Mouse (Mus musculus): ENCODE data around the gene Cspg5. TPM values are rescaled to one million over a fixed set of nuclear protein-coding genes. Genes with fewer than 3 reads are reported as not detected.

Gene Cspg5
- polyA plus RNA-seq, 1 experiment from 2014 or later = 5.1 TPM

DNA sequence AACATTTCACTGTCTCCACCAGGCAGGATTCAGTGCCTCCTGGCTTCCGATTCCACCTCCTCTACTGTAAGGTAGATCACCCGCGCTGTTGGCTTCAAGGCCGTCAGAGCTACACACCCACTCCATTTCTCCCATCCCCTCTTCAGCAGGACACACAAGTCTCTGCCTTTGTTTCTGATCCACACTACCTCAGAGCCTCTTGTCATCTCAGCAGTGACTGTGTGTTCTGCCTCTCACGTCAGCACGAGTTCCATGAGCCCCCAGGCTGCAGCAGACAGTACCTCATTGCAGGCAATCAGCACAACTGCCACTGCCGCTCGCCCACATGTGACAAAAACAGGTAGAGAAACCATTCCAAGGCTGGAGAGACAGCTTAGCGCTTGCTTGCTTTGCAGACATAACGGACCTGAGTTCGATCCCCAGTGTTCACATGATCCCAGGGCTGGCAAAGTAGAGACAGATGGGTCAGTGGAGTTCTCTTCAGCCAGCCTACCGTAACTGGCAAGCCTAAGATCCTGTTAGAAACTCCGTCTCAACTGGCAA, 50.4 kb downstream of the Cspg5 start:
- Histone ChIP-seq H3K4me1 (no peaks in the 10 kb centered on the region), H3K4me3 (replicated peaks) (no peak overlapping the region), H3K4me2 (no peak overlapping the region), H3K9ac (no peak overlapping the region), H3K36me3 (no peaks in the 10 kb centered on the region), H3K9me3 (no peaks in the 10 kb centered on the region), H3K27ac (no peak overlapping the region), H3K27me3 (replicated peaks) (no peaks in the 10 kb centered on the region)
- ATAC-seq (ENCODE audit: insufficient read depth, low FRiP score, low read depth) = no peak
- WGBS = 83% methylated on average over 13 of the region's 13 CpGs

DNA sequence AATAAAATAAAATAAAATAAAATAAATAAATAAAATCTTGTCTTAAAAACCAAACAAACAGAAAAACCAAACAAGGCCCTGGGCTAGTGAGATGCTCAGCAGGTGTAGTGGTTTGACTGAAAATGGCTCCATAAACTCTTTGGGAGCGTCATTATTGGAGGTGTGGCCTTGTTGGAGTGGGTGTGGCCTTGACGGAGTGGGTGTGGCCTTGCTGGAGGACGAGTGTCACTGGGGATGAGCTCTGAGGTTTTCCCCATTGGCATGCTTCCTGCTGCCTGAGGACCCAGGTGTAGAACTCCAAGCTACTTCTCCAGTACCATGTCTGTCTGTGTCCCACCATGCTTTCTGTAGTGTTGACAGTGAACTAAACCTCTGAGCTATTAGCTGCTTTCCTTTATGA, 51.2 kb downstream of the Cspg5 start:
- Histone ChIP-seq H3K27me3 (replicated peaks) (no peaks in the 10 kb centered on the region), H3K27ac (no peak overlapping the region), H3K4me1 (no peaks in the 10 kb centered on the region), H3K4me2 (no peak overlapping the region), H3K9me3 (no peaks in the 10 kb centered on the region), H3K36me3 (no peaks in the 10 kb centered on the region), H3K4me3 (replicated peaks) (no peak overlapping the region), H3K9ac (no peak overlapping the region)
- 53% methylated on average over 3 of the region's 3 CpGs for WGBS
- no peak for ATAC-seq (ENCODE audit: insufficient read depth, low FRiP score, low read depth)

DNA sequence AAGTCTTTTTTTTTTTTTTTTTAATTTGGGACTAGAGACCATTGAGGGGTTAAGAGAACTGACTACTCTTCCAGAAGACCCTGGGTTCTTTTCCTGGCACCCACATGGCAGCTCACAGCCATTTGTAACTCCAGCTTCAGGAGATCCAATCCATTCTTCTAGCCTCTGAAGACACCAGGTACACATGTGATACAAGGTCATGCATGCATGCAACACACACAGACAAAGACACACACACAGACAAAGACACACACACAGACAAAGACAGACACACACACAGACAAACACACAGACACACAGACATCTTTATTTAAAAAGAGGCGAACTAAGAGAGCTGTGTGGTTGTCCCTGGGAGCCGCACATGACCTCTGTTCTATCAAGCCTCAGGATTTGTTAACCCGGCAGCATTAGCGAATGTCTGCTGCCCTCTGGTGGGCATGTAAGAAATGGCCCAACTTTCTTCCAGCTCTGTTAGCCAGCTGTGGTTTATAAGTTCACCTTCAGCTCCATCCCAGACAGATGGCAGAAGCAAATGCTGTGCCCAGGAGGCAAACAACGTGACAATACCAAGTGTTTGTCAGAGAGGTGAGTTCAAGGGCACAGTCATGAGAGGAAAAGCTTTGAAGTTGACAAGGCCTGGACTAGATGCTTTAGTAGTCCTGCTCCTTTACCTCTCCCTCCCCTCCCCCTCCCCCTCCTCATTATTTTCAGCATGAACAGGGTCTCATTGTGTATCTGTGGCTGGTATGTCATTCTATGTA, 53.5 kb downstream of the Cspg5 start:
- Histone ChIP-seq H3K4me1 (no peaks in the 10 kb centered on the region), H3K4me2 (no peak overlapping the region), H3K4me3 (replicated peaks) (no peak overlapping the region), H3K27ac (no peak overlapping the region), H3K27me3 (replicated peaks) (no peaks in the 10 kb centered on the region), H3K9ac (no peak overlapping the region), H3K36me3 (no peaks in the 10 kb centered on the region), H3K9me3 (no peaks in the 10 kb centered on the region)
- ATAC-seq (ENCODE audit: insufficient read depth, low FRiP score, low read depth) = no peak
- 5% methylated on average over 5 of the region's 5 CpGs for WGBS

DNA sequence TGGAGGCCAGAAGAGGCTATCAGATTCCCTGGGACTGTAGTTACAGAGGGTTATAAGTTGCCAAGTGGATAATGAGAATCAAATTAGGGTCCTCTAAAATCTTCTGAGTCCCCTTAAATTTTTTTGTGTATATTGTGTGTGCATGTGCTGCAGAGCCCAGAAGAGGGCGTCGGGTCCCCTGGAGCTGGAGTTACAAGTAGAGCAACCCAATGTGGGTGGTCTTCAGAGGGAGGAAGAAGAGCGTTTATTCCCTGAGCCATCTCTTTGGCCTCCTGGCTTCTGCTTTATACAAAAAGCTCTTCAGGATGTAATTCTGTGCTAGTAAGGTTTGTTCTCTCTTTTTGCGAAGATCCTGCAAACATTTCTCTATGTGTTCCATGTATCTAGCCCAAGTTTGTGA, 60.9 kb downstream of the Cspg5 start:
- Histone ChIP-seq H3K27ac (peak overlapping the region; percentile 94), H3K27me3 (replicated peaks) (no peaks in the 10 kb centered on the region), H3K9ac (peak overlapping the region; percentile 55), H3K36me3 (no peaks in the 10 kb centered on the region), H3K4me1 (no peaks in the 10 kb centered on the region; the same call in 1 of the 2 replicates), H3K9me3 (no peaks in the 10 kb centered on the region), H3K4me2 (peak overlapping the region; percentile 81), H3K4me3 (replicated peaks) (peak overlapping the region; percentile 63)
- ATAC-seq (ENCODE audit: insufficient read depth, low FRiP score, low read depth) = no peak
- WGBS = 3% methylated on average over 4 of the region's 4 CpGs

DNA sequence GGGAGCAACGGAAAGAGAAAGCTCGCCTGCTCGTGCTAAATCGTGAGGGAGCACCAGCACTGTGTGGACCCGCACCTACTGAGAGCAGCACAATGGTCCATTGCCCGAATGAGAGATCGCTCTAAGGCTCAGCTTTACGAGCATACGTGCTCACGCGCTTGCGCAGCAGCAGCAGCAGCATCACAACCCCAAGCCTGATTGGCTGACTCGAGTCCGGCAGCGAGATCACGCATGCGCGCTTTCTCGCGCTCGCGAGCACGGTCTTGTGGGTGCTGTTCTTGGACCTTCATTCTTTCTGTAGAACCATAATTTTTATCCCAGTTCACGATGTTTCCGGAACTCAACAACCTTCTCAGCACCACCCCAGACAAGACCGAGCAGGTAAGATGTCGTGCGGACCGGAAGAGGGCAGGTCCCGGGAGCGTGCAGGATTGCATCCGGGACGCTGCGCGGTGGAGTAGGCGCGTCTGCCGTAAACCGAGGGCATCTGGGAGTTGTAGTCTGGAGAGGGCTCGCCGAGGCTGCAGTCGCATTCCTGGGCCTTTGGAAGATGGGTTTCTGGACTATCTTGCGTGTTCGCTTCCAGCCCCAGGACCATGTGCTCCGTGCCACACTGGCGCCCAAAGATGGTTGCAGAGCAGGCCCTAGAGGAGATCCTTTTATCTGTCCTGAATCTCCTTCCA, 61.5 kb downstream of the Cspg5 start, which contains the start of gene Elp6:
Gene Elp6, plus strand, starts transcription at position 205 of the 683 bp plus-strand sequence.
- Histone ChIP-seq H3K4me2 (peak within 1 kb of the TSS; percentile 81), H3K9ac (peak within 1 kb of the TSS; percentile 55), H3K4me3 (replicated peaks) (peak within 1 kb of the TSS; percentile 63), H3K36me3 (peaks cover 2% of the 10 kb centered on the region; the same call in 1 of the 2 replicates), H3K9me3 (no peaks in the 10 kb centered on the region), H3K4me1 (no peaks in the 10 kb centered on the region; the same call in 1 of the 2 replicates), H3K27me3 (replicated peaks) (no peaks in the 10 kb centered on the region), H3K27ac (peak within 1 kb of the TSS; percentile 94)
- WGBS = under 1% methylated on average over 46 of the region's 46 CpGs
- ATAC-seq (ENCODE audit: insufficient read depth, low FRiP score, low read depth) = peak; percentile 98

DNA sequence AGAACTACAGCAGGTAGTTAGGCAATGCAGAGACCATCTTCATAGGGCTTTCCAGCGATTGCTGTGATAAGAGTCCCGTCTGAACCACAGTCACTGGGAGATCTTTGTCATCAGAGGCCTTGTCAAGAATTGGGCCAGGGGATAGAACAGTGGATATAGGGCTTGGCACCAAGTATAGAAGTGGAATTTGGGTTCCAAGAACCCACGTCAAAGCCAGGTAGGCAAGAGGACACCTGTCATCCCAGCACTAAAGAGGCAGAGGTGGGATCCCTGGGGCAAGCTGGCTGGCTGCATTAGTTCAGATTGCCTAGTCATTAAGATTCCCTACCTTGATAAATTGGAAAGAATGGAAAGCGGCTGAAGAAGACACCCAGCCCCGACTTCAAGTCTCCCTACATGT, 62.8 kb downstream of the Cspg5 start:
- Histone ChIP-seq H3K36me3 (peaks cover 10% of the 10 kb centered on the region), H3K9me3 (no peaks in the 10 kb centered on the region), H3K4me1 (no peaks in the 10 kb centered on the region; the same call in 1 of the 2 replicates), H3K4me3 (replicated peaks) (no peak overlapping the region), H3K27me3 (replicated peaks) (no peaks in the 10 kb centered on the region), H3K9ac (no peak overlapping the region), H3K27ac (no peak overlapping the region), H3K4me2 (0 out of 2 replicates have a peak overlapping the region, but pooled peaks have one; percentile 81)
- 89% methylated on average over 5 of the region's 5 CpGs for WGBS
- no peak for ATAC-seq (ENCODE audit: insufficient read depth, low FRiP score, low read depth)

Small RNAs within 50 kb of the gene (microRNA-seq; reads per million reads assigned to microRNA genes)
- 44.4 reads per million, percentile 39 among the genes with 10 or more reads in this experiment for gene Mir6236

Other genes starting within 250 kb of the Cspg5 start
- 94.3 and 99.5 TPM in 2 replicates for gene Smarcc1, start 126.1 kb upstream of the Cspg5 start, polyA plus RNA-seq (2015; fragmentation: Nextera tagmentation; extraction: Ambion mirVana)
- gene Dhx30, start 126.0 kb upstream of the Cspg5 start, polyA plus RNA-seq (2015; fragmentation: Nextera tagmentation; extraction: Ambion mirVana) = 103 and 106 TPM in 2 replicates
- gene Elp6, start 61.4 kb downstream of the Cspg5 start, polyA plus RNA-seq (2015; fragmentation: Nextera tagmentation; extraction: Ambion mirVana) = 21.0 and 22.8 TPM in 2 replicates
- 38.1 and 38.5 TPM in 2 replicates for gene Scap, start 89.5 kb downstream of the Cspg5 start, polyA plus RNA-seq (2015; fragmentation: Nextera tagmentation; extraction: Ambion mirVana)
- gene Ptpn23, start 164.4 kb downstream of the Cspg5 start, polyA plus RNA-seq (2015; fragmentation: Nextera tagmentation; extraction: Ambion mirVana) = 16.4 and 17.2 TPM in 2 replicates
- 62.1 and 64.5 TPM in 2 replicates for gene Ngp, start 176.0 kb downstream of the Cspg5 start, polyA plus RNA-seq (2015; fragmentation: Nextera tagmentation; extraction: Ambion mirVana)
- gene Klhl18, start 232.9 kb downstream of the Cspg5 start, polyA plus RNA-seq (2015; fragmentation: Nextera tagmentation; extraction: Ambion mirVana) = 7.4 and 7.7 TPM in 2 replicates
- 0.95 and 1.1 TPM in 2 replicates for gene Kif9, start 233.2 kb downstream of the Cspg5 start, polyA plus RNA-seq (2015; fragmentation: Nextera tagmentation; extraction: Ambion mirVana)